Mouse (Mus musculus) CH12F3 (cell line): ENCODE measurements at regions not wholly inside any gene's neighbourhood (a gene's known extent, or its start where the extent isn't known, plus 50 kb on each side); places are given as distances from the start of the nearest gene placed in this dataset.

Experiments used
- in situ Hi-C: fragments of 300-500 bp; cut with MboI; formaldehyde crosslinking; loops from 2 replicates; pipeline ENCODE4 v1.14.3; 2020; ENCODE audit warnings: low sequenced_read_pairs

DNA sequence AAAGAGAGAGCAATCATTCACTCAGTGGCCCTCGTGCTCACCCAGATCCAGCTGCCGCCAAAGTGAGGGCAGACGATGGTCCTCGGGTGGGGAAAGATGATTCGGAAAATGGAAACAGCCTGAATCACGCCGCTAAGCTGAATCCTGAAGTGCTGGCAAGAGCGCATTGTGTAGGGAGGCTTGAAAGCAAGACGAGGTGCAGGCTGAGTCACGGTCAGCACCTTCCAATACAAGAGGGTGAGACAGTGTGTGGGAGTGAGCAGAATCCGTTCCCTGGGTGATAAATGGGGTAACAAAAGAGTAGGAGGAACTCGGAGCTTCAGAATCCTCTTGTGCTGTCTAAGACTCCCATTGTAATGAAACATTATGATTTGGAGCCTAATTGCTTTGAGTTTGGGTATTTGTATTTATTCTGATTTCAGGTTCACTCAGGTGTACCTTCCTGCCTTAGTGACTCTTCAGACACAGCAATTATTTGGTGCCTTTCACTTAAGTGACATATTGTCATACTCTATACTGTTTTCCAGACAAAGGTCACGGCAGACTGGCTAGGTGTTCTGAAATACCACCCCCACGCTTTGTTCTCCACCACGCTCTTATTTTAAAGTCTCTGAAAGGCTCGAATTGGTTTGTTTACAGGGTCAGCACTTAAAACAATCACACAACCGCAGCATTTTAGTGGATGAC is 70.0 kb downstream of the Mbip start:
- in situ Hi-C loops, result no loop called here

DNA sequence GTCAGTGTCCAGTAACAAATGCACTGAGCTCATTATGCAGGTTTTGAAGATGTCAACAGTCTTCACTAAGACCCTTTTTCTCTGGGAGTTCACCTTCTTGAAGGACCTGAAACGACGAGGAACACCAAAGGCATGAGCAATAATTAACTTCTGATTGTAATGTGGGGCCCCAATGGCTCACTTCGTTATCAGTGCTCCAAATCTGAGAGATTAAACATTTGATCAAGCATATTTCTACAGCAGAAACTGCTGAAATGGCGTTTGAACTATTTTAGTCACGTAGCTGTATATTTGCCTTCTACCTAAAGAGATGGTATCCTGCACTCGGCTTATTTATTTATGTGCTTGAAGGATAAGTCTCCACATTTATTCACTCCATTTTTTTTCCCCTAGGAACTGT is 80.6 kb downstream of the Mbip start:
- in situ Hi-C loops, result no loop called here

DNA sequence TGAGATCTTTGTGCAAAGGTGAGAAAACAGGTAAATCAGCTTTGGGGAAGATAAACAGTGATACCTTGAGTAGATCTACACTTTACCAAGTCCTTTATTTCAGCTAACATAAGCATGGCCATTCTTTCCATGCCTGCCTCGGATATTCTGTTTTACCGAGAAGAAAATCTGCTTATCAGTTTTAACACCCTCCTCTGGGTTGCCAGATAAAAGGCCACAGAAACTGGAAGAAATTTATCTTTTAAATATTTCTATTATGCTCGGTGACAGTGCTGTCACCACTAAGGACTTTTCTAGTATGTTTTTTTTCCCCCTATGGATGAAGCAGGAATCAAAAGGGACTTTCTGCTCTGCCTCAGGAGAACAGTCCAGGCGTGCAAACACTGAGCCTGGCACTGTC is 84.2 kb downstream of the Mbip start:
- in situ Hi-C loops, result no loop called here

DNA sequence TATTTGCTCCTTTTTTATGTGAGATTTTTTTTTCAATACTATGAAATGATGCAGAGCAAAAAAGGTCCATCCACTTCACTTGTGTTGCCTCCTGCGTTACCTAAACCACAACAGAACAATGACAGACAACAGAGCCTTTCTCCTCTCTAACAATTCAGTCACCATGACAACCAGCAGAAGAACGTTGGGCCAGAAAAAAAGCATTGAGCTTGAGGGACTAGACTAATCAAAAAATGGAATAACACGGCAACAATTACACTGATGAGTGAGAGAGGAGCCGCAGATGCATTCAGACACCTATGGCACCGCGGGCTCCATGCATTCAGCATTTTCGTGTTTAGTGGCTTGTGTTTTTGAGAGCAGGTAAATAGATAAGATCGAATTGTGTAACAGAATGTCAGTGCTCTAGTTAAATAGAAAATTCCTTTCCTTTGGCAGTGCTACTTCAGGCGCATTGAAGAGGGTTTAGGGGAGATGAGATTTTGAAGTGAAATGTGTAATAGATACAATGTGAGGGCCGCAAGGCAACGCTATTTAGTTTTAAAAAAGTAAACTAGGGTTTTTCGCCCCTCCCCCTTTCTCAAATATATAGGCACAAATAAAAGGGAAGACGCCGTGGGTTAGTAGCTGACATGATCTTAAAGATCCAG is 87.2 kb downstream of the Mbip start:
- in situ Hi-C loops, result no loop called here

DNA sequence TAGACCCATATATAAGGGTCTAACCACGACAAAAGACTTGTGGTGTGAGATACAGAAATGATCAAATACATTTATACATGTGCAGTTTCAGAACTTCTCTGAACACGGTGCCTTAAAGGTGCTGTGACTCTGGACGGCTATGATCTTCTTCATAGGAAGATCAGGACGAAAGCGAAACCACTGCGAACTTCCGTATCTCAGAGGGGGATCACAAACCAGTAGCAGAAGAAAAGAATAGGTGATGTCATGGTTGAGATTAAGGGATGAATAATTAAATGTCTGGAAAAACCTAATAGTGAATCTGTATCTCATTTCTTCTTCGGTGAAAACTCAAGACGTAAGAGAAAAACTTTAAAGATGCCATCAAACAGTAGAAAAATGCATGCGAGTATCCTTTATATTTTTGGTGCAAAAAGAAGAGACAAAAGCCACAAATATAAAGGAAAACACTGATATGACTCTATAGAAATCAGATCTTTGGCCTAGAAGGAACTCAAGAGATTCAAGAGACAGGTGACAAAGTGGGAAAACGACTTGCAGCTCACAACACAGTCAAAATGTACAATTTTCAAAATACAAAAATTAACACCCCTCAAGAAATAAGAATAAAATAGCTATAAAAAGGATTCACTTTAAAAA is 89.3 kb downstream of the Mbip start:
- in situ Hi-C loops, result no loop called here

DNA sequence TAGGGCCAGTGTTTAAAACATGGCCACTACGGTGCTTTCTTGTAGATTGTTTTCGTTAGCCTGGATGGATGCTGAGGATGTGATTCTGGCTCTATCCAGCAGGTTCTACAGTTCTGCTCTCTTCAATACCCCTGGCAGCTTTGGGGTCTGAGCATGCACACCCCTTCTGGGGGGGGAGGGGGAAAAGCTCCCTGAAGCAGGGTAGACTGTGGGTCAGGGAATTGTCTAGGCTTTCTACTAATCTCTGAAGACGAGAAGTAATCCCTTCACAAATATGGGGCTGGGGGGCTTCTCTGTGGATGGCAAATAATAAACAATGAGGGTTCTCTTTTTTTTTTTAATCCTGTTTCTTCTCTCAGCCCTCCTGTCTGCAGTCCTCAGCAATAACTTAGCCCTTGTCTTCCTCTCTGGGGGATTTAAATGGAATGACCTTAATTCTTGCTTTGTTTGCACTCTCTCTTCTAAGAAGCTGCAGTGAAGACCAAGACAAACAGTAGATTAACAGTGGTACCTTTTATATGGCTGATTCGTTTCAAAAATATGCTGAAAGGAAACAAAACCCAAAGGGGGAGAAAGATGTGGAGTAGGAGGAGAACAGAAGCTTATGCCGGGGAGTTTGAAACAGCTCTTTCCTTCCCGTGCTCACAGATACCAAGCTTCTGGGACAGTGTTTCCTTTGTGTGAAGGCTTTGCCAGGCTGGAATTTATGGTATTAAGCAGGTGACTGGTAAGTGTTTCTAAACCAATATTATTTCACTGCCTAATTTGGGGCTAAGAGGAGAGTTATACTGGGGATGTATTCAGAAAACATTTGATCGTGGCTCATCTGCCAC is 92.9 kb downstream of the Mbip start:
- in situ Hi-C loops, result no loop called here

DNA sequence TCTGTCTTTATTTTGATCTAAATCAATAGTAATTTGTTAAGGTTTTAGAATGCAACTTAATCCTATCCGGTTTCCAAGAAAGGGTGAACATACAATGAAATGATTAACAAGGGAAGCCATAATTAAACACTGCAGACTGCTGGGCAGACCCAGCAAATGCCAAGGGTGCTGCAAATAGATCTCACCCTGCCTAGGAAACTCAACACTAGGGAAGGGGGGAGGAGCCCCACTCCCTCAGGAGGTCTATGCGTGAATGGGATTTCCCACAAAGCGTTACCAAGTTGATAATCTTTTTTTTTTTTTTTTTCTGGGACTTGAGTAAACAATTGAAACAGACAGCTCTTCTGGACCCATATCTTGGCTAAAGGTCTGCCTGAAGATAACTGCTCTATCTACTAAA is 95.4 kb downstream of the Mbip start:
- in situ Hi-C loops, result no loop called here

DNA sequence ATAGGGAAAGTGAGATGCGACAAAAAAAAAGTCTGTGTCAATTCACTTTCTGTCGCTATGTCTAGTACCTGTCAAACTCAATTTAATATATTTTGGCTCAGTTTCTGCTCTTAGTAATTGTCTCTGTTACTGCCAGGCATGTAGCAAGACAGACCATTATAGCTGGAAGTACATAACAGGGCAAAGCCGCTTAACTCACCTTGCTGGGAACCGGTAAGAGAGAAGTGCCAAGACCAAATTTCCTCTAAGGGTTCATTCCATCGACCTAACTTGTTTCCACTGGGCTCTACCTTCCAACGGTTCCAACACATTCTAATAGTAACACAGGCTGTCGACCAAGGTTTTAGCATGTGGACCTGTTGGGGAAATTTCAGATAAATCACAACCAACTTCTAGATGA is 99.3 kb downstream of the Mbip start:
- in situ Hi-C loops, result no loop called here

DNA sequence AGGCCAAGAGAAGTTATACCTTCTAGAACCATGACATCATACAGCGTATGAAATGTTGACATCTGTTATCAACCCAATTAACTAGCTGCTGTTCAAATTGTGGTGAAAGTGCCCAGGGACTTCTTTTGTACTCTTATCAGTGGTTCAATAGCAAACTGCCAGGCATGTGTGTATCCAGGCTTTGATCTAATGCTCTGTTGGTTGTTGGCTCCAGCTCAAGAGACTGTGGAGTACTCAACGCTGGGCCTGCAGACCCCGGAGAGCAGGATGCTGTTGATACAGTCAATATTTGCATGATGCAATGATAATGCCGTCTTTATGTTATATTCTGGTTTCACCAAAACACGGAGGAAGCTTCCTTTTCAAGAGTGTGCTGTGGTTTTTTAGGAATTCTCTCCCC is 102.9 kb downstream of the Mbip start:
- in situ Hi-C loops, result no loop called here

DNA sequence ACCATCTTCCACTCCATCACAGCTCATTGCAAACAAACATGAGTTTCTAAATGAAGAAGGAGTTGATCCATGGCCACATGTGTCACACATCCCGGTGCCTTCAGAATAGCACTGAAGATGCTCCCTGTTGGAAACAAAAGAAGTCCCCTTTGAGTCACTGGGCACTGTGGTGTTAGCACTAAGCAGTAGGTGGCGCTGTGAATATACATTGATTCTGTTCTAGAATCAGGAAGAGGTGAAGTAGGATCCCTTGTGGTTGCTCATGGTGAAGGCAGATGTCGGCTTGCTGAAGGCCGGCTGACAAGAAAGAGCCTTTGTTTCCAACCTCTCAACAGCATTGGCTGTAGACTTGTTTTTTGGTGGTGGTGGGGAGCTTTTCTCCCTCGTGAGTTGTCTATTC is 104.0 kb downstream of the Mbip start:
- in situ Hi-C loops, result no loop called here

DNA sequence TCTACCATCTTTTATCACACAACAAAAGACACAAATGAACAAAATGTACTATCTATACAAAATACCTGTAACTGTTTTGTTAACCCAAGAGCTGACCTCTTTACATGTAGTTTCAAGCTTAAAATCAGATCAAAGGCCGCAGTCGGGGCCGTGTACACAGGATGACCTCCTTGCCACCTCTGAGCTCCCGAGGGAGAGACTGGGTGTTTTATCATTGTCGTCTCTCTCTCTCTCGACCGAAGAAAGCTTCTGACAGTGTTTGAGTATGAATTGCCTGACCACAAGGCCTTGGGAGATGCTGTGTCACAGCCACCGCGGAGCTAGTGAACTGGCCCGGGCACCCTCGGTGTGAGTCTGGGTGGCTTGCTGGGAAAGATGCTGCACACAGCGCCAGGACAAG is 105.5 kb downstream of the Mbip start:
- in situ Hi-C loops, result no loop called here

DNA sequence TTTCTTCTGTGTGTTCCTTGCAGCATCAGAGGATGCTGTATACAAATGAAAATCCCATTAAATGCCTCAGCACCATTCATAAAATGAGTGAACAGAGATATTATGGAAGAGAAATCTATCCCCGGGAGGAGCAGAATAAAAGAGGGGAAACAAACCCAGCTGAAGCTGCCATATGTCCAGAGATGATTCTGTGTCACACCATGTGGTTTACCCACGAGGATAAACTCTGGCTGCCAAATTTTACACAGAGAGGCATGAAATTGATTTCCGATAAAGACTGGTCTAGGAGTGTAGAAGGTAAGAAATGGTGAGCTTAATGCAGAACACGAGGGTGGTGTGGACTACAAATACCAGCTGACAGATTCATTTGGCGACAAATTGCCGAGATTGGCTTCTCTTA is 111.1 kb downstream of the Mbip start:
- in situ Hi-C loops, result no loop called here

DNA sequence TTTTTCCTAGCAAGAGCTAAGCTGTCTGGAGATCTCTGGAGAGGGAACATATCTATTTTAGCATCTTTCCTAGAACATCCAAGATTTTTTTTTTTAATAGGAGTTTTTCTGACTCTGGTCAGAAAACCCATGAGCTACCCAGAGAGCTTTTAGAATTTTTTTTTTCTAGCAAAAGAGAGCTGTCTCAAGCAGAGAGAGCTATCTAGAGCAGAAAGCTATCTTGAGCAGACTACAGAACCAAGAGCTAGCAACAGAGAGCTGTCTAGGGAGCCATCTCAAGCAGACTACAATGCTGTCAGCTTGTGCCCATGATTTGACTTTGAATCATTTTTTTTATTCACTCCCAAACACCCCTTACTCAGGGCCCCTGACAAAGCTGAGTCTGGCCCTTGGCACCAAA is 112.5 kb downstream of the Mbip start:
- in situ Hi-C loops, result no loop called here

DNA sequence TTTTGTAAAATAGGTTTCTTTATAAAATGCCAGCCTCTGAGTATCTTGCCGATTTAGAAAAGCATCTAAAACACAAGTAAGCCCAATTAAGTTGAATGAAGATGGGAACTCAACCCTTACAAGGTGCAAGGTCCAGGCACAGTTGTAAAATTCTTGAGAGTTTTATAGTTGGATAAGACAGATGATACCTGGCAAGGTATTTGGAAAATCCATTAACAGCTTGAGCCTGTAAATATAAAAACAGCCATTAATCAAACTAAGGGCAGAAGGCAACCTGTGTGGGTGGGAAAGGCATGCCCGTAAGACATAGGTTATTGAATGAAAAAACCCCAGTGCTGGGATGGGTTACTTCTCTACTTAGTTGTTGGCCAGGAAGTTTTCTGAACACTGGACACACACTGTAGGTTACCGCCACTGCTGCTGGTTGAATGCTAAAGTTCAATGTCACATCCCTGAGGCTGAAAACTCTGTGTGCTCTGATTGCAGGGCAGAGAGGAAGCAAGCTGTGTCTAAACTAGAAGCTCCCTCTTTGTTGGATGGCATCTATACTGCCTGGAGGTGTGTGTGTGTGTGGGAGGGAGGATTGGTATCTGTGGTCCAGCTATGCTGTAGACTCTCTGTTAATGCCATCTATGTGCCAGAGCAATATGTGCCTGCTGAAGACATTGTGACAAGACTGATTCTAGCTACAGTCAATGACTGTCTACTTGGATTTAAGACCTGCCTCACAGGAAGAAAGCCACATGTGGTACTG is 121.4 kb downstream of the Mbip start:
- in situ Hi-C loops, result no loop called here

DNA sequence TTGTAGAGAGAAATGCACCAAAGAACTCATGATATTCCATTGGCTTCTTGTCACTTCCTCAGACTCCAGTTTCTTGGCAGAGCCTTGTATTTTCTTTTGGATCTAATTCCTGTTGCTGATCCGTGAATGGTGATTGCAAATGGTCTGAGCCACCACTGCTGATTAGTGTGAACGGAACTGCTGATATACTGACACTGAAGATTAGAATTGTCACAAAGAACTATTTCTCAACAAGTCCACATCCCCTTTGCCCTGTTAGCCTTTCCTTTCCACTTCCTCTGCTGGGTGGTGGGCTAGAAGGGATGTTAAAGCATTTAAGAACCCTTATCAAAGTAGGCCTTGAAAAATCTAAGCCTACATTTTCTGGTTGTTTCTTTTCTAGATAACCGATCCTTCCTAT is 152.2 kb downstream of the Mbip start:
- in situ Hi-C loops, result no loop called here

DNA sequence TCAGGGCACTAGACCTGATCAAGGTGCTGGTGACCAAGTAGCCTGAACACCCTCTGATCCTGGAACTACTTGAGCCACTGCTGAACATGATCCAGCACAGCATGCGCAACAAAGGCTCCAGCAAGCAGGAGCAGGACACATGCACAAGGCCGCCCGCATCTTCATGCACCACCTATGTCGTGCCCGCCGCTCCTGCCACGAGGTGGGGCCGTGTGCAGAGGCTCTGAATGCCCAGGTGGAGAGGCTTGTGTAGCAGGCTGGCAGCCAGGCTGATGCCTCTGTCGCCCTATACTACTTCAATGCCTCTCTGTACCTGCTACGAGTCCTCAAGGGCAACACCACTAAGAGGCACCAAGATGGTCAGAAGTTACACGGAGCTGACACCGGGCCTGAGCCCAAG is 156.1 kb downstream of the Mbip start:
- in situ Hi-C loops, result no loop called here

DNA sequence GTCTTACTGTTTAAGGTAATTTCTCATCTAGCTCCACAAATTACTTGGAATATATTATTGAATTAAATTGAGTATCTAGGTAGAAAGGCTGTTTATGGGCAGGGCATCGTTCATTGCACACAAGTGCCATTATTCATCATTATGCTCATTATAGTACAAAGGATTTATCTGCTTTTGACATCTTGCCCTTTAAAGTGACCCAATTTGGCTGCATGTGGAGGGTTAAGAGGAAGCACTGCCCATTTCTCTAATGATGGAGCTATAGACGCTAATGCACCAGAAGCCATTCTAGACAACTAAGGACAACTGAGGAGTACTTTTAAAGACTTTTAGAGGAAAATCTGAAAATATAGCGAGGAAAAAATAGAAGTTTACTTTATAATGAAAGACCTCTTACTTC is 185.0 kb downstream of the Mbip start:
- in situ Hi-C loops, result no loop called here

DNA sequence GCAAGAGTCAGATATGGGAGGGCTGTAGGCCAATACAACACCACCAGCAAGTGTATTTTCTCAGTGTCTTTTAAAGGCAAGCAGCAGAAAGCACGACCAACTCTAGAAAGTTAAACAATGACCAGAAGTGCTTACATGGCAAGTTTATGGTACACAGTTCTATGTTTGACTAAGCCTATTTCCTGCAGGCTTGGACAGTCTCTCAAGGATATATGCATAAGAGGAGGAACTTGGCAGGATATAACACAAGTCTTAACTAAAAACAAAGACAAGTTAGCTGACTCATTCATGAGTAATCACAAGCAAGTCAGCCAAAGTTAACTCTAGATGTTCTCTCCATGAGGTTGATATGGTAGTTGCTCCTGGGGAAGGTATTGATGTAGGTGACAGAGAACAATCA is 201.3 kb downstream of the Mbip start:
- in situ Hi-C loops, result no loop called here

DNA sequence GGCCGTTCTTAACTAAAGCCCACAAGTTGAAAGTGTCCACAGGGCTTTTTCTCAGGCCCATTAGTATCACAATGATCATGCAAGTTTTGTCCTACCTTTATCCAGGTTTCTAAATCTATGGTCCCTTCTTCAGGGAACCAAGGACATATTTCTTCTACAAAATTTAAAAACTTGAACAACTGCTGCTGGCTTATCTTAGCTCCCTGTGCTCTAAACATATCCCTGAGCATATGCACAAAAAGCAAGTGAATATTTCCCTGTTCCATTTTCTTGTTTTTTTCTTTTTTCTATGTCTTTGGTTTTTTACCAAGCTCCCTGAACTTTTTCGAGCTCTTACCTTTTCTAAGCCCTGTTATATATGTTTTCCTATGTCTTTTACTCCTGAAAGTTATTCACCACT is 201.9 kb downstream of the Mbip start:
- in situ Hi-C loops, result no loop called here

DNA sequence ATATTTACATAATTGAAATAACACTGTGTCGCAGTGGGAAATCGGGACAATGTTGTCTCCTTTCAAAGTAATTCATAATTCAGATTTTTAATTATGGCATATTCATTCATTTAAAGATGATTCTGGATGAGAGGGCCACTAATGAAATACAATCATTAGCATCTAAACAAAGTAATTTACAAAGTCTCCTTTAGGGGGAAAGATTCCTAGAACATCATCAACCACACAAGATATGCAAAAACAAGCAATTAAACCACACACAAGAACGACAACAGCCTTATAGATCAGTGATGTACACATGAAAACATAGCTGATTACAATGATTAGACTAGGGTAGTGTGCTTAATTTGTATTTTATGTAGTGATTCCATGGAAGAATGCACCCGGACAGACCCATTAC is 231.2 kb downstream of the Mbip start:
- in situ Hi-C loops, result no loop called here

DNA sequence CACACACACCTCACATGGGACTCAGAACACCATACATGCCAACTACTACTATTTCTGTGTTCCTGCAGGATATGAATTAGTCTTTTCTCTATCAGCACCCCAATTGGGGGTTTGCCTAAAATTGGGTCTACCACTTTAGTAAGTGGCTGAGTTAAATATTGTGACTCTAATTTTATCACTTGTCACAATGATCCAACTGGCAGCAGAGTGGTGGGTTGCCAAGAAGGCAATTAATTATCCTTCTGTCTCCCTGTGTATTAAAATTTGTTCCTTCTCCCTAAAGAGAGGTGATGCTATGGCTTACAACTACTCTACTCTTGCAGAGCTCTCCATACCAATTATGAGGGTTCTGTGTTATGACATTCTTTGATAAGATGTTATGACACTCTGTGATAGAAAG is 245.3 kb downstream of the Brms1l start:
- in situ Hi-C loops, result no loop called here
